Mouse (Mus musculus) neural tube, embryonic 15.5 days (tissue): Measurements from ENCODE around the gene Prr18. TPM values are rescaled to one million over a fixed set of nuclear protein-coding genes. Genes with fewer than 3 reads are reported as not detected.
"Not testable (repeated sequence)": the region's sequence is repeated elsewhere in the genome, so short reads cannot be mapped to it uniquely, and the experiment has no call there.

Experiments used
- ATAC-seq: fragments of 200-750 bp; cut with Nextera tagmentation; 2 replicates; pipeline ENCODE4 v1.8.0; 2017; ENCODE audit warnings: mild to moderate bottlenecking, moderate TSS enrichment, moderate library complexity; ENCODE audit not compliant: low FRiP score
- H3K27ac ChIP-seq: fragments of 300-500 bp; sonication (generic); replicated peaks from 2 replicates; pipeline ENCODE4 v1.5.1; 2015; ENCODE audit warnings: mild to moderate bottlenecking, inconsistent platforms
- H3K27me3 ChIP-seq: fragments of 300-500 bp; sonication (generic); replicated peaks from 2 replicates; pipeline ENCODE4 v1.6.1; 2015; ENCODE audit warnings: inconsistent platforms
- H3K36me3 ChIP-seq: fragments of 300-500 bp; sonication (generic); 2 replicates; pipeline ENCODE4 v1.6.1; 2015; ENCODE audit warnings: inconsistent platforms
- H3K4me1 ChIP-seq: fragments of 300-500 bp; sonication (generic); 2 replicates; pipeline ENCODE4 v1.6.1; 2015; ENCODE audit warnings: inconsistent platforms
- H3K4me2 ChIP-seq: fragments of 300-500 bp; sonication (generic); 2 replicates; pipeline ENCODE4 v1.6.1; 2015; ENCODE audit warnings: inconsistent platforms, mild to moderate bottlenecking, moderate library complexity
- H3K4me3 ChIP-seq: fragments of 300-500 bp; sonication (generic); replicated peaks from 2 replicates; pipeline ENCODE4 v1.5.1; 2015; ENCODE audit warnings: mild to moderate bottlenecking, inconsistent platforms
- H3K9ac ChIP-seq: fragments of 300-500 bp; sonication (generic); replicated peaks from 2 replicates; pipeline ENCODE4 v1.6.1; 2015; ENCODE audit warnings: mild to moderate bottlenecking, inconsistent platforms
- H3K9me3 ChIP-seq: fragments of 300-500 bp; sonication (generic); replicated peaks from 2 replicates; pipeline ENCODE4 v1.6.1; 2016; ENCODE audit warnings: inconsistent platforms
- WGBS: fragments of 180-500 bp; shearing (Covaris S2); methylation state at CpG from one replicate; pipeline ENCODE4 v1.1.7; 2015; ENCODE audit warnings: mixed read lengths; 5-methylcytosine and 5-hydroxymethylcytosine counted together
- polyA plus RNA-seq: library from polyadenylated mRNA; unstranded; fragments of >200 nt; fragmentation: Nextera tagmentation; extraction: Ambion mirVana; gene quantifications from 2 replicates; pipeline ENCODE4 v1.2.1, GENCODE M21; 2015

Gene Prr18
- polyA plus RNA-seq: 13.8 and 18.4 TPM in 2 replicates

DNA sequence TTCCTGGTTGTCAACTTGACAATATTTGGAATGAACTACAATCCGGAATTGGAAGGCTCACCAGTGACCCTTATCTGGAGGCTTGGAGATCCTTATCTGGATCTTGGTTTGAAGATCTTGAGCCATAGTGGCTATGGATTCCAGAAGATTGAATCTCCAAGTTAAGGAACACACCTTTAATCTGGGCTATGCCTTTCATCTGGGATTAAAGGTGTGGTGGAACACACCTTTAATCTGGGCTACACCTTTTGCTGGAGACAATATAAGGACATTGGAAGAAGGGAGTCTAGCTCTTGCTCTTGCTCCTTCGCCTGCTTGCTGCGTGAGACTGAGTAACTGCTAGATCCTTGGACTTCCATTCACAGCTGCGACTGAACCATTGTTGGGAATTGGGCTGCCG lies at the start of gene Prr18:
Gene Prr18 (plus strand): TSS at position 301 of the 400 bp plus-strand sequence.
- 92% methylated on average over 1 of the region's 5 CpGs for WGBS
- not testable (repeated sequence) for H3K27ac ChIP-seq, H3K4me2 ChIP-seq, H3K4me3 ChIP-seq, H3K9ac ChIP-seq, ATAC-seq, H3K36me3 ChIP-seq, H3K9me3 ChIP-seq, H3K27me3 ChIP-seq
- H3K4me1 ChIP-seq: peaks cover 30% of the 10 kb centered on the region

DNA sequence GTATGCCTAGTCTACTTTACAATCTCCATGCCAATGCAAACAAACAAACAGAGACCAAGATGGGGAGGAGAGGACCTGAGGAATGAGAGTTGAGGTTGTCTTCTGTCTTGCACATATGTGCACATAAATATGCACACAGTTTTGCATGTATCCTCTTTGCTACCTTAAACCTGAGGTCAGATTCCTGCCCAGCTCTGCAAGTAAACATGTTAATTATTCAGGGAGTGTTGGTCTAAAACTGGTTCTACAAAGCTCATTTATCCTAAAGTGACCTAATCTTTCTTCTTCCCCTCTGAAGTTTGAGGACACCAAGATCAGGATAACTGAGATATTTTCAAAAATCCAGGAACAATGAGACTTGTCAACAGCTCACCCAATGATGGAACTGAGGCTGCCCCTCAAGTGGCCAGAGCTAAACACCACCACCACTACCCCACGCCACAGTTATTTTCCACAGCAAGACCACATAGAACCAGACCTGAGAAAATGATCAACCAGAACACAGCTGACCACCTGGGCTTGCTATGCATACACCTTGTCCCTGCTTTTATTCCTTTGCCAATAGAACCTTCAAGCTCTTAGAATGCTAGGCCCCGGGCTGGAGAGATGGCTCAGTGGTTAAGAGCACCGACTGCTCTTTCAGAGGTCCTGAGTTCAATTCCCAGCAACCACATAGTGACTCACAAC lies 47.1 kb upstream of the Prr18 start:
- Histone ChIP-seq H3K9me3 (no peaks in the 10 kb centered on the region), H3K36me3 (peaks cover 16% of the 10 kb centered on the region), H3K9ac (no peak overlapping the region), H3K4me2 (no peak overlapping the region), H3K27ac (no peak overlapping the region), H3K4me1 (peaks cover 18% of the 10 kb centered on the region), H3K4me3 (no peak overlapping the region), H3K27me3 (no peaks in the 10 kb centered on the region)
- no peak for ATAC-seq
- 94% methylated on average over 3 of the region's 3 CpGs for WGBS

DNA sequence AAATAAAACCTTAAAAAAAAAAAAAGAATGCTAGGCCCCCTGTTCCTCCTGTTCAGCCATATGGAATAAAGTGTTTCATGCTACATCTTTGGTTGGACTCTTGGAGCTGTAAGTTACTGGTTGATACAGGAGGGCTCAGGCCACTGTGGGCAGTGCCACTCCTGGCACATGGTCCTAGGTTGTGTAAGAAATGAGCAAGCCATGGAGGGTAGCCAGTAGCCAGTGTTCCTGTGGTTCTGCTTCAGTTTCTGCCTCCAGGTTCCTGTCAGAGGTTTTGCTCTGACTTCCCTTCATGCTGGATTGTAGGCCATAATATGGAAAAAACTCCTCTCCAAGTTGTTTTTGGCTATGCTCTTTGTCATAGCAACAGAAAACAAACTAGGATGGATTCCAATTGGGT lies 46.5 kb upstream of the Prr18 start:
- Histone ChIP-seq H3K27me3 (no peaks in the 10 kb centered on the region), H3K27ac (no peak overlapping the region), H3K36me3 (peaks cover 21% of the 10 kb centered on the region), H3K9ac (no peak overlapping the region), H3K4me3 (no peak overlapping the region), H3K4me2 (no peak overlapping the region), H3K9me3 (no peaks in the 10 kb centered on the region), H3K4me1 (peaks cover 12% of the 10 kb centered on the region)
- ATAC-seq: no peak

DNA sequence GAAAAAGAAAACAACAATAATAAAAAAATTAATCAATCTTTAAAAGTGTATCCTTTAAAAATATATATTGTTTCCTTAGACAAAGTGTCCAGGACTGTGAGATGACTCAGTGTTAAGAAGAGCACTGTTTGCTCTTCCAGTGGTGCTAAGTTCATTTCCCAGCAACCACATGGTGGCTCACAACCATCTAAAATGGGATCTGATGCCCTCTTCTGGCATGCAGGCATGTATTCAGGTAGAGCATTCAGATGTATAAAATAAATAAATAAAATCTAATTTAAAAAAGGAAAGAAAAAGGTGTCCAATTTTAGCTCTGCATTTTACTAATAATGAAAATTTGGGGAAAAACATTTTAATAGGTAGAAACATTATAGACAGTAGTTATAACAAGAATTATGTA lies 41.4 kb upstream of the Prr18 start:
- Histone ChIP-seq H3K4me1 (no peaks in the 10 kb centered on the region), H3K27me3 (no peaks in the 10 kb centered on the region), H3K9me3 (no peaks in the 10 kb centered on the region), H3K27ac (no peak overlapping the region), H3K9ac (no peak overlapping the region), H3K4me3 (no peak overlapping the region), H3K36me3 (peaks cover 30% of the 10 kb centered on the region), H3K4me2 (no peak overlapping the region)
- ATAC-seq: no peak

DNA sequence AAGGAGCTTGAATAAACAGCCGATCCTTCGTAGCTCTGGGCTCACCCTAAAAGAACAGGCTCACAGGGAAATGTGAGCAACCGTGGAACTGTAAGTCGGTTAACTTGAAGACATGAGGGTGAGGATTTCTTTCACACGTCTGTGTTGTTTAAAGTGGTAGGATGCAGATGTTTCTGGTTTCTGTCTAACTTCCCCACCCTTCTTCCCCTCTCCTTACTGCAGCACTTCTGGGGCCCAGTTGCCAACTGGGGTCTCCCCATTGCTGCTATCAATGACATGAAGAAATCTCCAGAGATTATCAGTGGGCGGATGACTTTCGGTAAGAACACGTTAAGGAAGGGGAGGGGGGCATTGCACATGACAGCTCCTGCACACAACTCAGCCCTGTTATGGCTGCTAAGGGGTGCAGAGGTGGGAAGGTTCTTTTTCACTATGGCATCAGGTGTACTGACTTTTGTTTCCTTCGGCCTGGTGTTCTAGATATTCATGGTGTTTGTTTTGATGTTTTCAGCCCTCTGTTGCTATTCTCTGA lies 40.9 kb upstream of the Prr18 start:
- no peak overlapping the region for H3K4me3 ChIP-seq
- 91% methylated on average over 9 of the region's 9 CpGs for WGBS
- no peaks in the 10 kb centered on the region for H3K9me3 ChIP-seq
- no peak overlapping the region for H3K9ac ChIP-seq
- H3K4me1 ChIP-seq: no peaks in the 10 kb centered on the region
- no peak overlapping the region for H3K27ac ChIP-seq
- no peak for ATAC-seq
- H3K27me3 ChIP-seq: no peaks in the 10 kb centered on the region
- H3K4me2 ChIP-seq: no peak overlapping the region
- H3K36me3 ChIP-seq: peaks cover 30% of the 10 kb centered on the region

DNA sequence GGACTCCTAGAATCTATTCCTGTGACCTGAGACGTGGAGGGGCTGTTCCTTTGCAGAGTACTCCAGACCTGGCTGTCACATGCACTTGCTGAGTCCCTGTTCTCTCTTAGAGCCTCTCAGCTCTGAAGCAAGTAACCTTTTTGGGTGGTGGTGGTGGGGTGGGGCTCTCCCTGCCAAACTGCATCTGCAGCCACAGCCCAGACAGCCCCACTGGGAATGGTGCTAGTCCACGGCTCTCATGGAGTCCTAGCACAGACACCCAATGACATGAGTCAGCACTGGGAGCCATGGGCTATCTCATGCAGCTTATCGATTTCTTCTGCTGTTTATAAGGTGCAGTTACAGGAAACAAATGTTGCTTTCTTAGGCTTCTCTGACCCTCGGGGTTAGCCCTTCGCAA lies 39.5 kb upstream of the Prr18 start:
- no peak for ATAC-seq
- Histone ChIP-seq H3K4me1 (no peaks in the 10 kb centered on the region), H3K9ac (no peak overlapping the region), H3K4me3 (no peak overlapping the region), H3K36me3 (peaks cover 30% of the 10 kb centered on the region), H3K27me3 (no peaks in the 10 kb centered on the region), H3K9me3 (no peaks in the 10 kb centered on the region), H3K27ac (no peak overlapping the region), H3K4me2 (no peak overlapping the region)
- WGBS: 84% methylated on average over 5 of the region's 5 CpGs

DNA sequence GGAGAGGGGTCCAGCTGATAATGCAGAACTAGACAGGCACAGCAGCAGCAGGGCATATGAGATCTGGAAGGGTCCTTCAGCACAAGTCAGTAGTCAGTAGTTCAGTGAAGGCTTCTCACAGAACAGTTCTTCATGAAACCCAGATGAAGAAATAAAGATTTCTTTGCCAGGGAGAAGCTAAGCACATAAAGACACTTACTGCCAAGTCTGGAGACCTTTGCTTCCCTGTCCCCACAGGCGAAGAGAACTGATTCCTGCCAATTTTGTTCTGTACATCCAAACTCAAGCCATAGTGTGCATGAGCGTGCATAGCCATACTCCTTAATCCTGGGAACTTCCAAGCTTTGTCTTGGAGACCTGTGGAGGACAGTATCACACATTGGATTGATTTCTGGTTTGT lies 39.0 kb upstream of the Prr18 start:
- no peak for ATAC-seq
- H3K4me3 ChIP-seq: no peak overlapping the region
- H3K9ac ChIP-seq: no peak overlapping the region
- no peak overlapping the region for H3K27ac ChIP-seq
- H3K9me3 ChIP-seq: no peaks in the 10 kb centered on the region
- peaks cover 30% of the 10 kb centered on the region for H3K36me3 ChIP-seq
- no peak overlapping the region for H3K4me2 ChIP-seq
- WGBS: 85% methylated on average over 2 of the region's 2 CpGs
- no peaks in the 10 kb centered on the region for H3K4me1 ChIP-seq
- H3K27me3 ChIP-seq: no peaks in the 10 kb centered on the region

DNA sequence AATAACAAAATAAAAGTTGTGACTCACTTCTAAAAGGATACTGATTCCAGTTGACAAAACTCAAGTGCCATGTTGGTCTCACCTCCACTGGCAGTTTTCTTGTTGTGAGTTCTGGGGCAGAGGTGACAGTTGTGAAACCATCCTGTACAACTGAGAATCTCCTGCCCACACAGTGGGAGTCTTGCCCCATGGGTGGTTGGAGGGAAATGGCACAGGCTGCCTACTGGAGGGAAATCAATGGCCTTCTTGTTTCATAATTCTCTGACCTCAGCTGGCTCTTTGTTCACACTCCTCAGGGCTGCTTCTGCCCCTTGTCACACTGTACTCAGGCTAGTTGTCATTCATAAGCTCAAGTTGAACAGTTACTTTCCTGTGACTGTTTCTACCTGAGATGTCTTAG lies 37.7 kb upstream of the Prr18 start:
- Histone ChIP-seq H3K9me3 (no peaks in the 10 kb centered on the region), H3K4me3 (no peak overlapping the region)

DNA sequence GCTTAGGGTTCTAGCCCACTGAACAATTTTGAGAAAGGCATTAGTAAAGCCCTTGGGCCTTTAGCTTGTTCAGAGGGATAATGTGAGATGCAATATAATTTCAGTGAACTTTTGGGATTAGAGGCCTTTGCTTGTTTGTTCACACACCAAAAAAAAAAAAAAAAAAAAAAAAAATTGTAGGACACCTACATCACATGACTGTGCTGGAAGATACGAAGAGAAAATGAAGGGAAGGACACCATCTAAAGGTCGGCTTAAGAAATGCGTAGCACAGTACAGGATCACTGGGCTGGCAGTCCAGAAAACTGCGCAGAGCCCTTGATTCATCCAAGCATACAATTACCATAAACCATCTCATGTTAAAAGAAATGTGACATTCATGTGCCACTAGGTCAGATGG lies 35.7 kb upstream of the Prr18 start:
- H3K27me3 ChIP-seq: 0 out of 2 replicates have a peak, but pooled peaks cover 3% of the 10 kb centered on the region
- H3K36me3 ChIP-seq: peaks cover 14% of the 10 kb centered on the region
- no peaks in the 10 kb centered on the region for H3K9me3 ChIP-seq
- H3K4me2 ChIP-seq: no peak overlapping the region
- WGBS: 69% methylated on average over 4 of the region's 4 CpGs
- no peak overlapping the region for H3K9ac ChIP-seq
- H3K27ac ChIP-seq: no peak overlapping the region
- H3K4me3 ChIP-seq: no peak overlapping the region
- H3K4me1 ChIP-seq: no peaks in the 10 kb centered on the region
- no peak for ATAC-seq

More for the DNA sequence above, 37.7 kb upstream of the Prr18 start:
- H3K4me2 ChIP-seq: no peak overlapping the region
- H3K4me1 ChIP-seq: no peaks in the 10 kb centered on the region
- H3K36me3 ChIP-seq: peaks cover 25% of the 10 kb centered on the region
- no peak overlapping the region for H3K27ac ChIP-seq
- ATAC-seq: no peak
- no peak overlapping the region for H3K9ac ChIP-seq
- no peaks in the 10 kb centered on the region for H3K27me3 ChIP-seq

DNA sequence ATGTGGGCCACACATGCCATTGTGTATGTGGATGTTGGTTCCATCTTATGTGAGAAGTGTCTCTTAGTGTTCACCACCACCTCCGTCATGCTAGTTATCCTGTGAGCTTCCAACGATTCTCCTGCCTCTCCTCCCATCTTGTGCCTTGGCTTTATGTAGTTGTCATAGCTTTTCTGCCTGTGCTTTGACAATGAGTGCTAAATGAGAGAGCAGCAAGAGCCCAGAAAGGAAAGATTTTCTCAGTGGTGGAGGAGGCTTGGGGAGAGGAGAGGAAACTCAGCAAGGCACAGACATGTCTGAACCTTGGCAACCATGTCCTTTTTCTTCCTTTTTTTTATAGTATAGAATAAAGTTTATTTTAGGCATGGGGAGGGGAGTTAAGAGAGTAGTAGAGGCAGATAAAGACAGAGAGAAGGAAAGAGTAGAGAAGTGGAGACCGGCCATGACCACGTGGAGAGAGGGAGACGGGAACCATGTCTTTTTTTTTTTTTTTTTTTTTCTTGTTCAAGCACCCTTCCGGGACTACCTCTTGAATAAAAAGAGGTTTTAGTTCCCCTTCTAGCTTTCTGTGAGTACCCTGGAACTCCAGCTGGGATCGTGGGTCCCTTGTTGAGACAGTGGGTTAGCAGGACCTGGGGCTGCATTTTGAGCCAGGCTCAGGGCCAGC lies 34.4 kb upstream of the Prr18 start:
- Histone ChIP-seq H3K9me3 (no peaks in the 10 kb centered on the region), H3K4me2 (no peak overlapping the region), H3K27me3 (0 out of 2 replicates have a peak, but pooled peaks cover 3% of the 10 kb centered on the region), H3K9ac (no peak overlapping the region), H3K4me3 (no peak overlapping the region), H3K27ac (no peak overlapping the region), H3K4me1 (no peaks in the 10 kb centered on the region), H3K36me3 (peaks cover 9% of the 10 kb centered on the region)
- WGBS: 74% methylated on average over 7 of the region's 7 CpGs
- no peak for ATAC-seq

DNA sequence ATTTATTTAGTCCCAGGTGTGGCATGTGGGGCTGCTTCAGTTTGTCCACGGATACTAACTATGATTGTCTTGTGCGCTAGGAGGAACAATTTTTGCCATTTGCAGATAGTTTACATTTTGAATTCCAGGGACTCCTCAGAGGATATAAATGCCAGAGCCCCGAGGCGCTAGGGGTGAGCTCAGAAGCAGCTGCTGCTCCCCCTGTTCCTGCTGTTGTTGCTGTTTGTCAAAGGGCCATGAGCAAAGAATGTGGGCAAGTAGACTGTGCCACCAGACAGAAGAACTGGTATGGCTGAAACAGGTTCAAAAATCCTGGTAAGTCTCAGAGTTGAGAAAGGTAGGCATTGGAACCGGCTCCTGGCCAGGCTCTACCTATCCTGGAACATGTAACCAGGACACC lies 33.6 kb upstream of the Prr18 start:
- Histone ChIP-seq H3K9me3 (no peaks in the 10 kb centered on the region), H3K27ac (no peak overlapping the region), H3K4me3 (no peak overlapping the region), H3K4me1 (no peaks in the 10 kb centered on the region), H3K27me3 (0 out of 2 replicates have a peak, but pooled peaks cover 6% of the 10 kb centered on the region), H3K9ac (no peak overlapping the region), H3K36me3 (0 out of 2 replicates have a peak, but pooled peaks cover 4% of the 10 kb centered on the region), H3K4me2 (no peak overlapping the region)
- 71% methylated on average over 5 of the region's 5 CpGs for WGBS
- ATAC-seq: no peak

DNA sequence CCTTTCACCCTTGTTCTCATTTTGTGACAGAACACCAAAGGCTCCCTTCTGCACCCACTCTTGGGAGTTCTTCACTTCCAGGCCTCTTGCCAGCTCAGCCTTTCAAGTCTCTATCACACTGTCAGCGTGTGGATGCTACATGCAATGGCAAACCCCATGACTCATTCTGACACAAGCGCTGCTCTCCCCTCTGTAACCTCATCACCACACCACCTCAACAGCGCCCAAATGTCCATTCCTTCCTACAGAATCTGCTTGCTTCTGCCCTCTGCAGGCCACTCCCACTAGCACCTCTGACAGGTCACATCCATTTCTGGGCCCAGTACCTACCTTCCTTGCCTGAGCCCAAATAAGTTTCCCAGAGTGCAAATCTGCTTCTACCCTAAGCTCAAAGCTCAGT lies 31.5 kb upstream of the Prr18 start:
- WGBS: 26% methylated on average over 3 of the region's 3 CpGs
- no peak for ATAC-seq

More for the DNA sequence above, 31.5 kb upstream of the Prr18 start:
- Histone ChIP-seq H3K4me3 (no peak overlapping the region), H3K36me3 (no peaks in the 10 kb centered on the region), H3K4me1 (peaks cover 3% of the 10 kb centered on the region; the same call in 1 of the 2 replicates), H3K27ac (no peak overlapping the region), H3K9me3 (no peaks in the 10 kb centered on the region), H3K9ac (no peak overlapping the region), H3K27me3 (0 out of 2 replicates have a peak, but pooled peaks cover 6% of the 10 kb centered on the region), H3K4me2 (no peak overlapping the region)
